Mouse (Mus musculus): Measurements from ENCODE around the gene Smurf1.

Gene Smurf1

GRCm38 (mm10) chr5:144952592-144952991 is 13.1 kb downstream of the Smurf1 start:
- DNase-seq: no peak

GRCm38 (mm10) chr5:144950428-144951051 is 15.1 kb downstream of the Smurf1 start:
- no peak for DNase-seq

- no peak for DNase-seq
Observed at GRCm38 (mm10) chr5:144949856-144950255, 15.8 kb downstream of the Smurf1 start.

GRCm38 (mm10) chr5:144948422-144948821 is 17.2 kb downstream of the Smurf1 start:
- DNase-seq: no peak

- no peak for DNase-seq
Observed at GRCm38 (mm10) chr5:144948002-144948401, 17.6 kb downstream of the Smurf1 start.

- DNase-seq: peak; percentile 61
Observed at GRCm38 (mm10) chr5:144946032-144946431, 19.6 kb downstream of the Smurf1 start.

- no peak for DNase-seq
Observed at GRCm38 (mm10) chr5:144944932-144945331, 20.7 kb downstream of the Smurf1 start.

GRCm38 (mm10) chr5:144944370-144944769 is 21.3 kb downstream of the Smurf1 start:
- no peak for DNase-seq

GRCm38 (mm10) chr5:144943346-144943745 is 22.3 kb downstream of the Smurf1 start:
- DNase-seq: no peak

GRCm38 (mm10) chr5:144942431-144942830 is 23.2 kb downstream of the Smurf1 start:
- no peak for DNase-seq

- no peak for DNase-seq
Observed at GRCm38 (mm10) chr5:144940904-144941303, 24.7 kb downstream of the Smurf1 start.

- no peak for DNase-seq
Observed at GRCm38 (mm10) chr5:144937304-144937703, 28.3 kb downstream of the Smurf1 start.

GRCm38 (mm10) chr5:144933486-144933885 is 32.2 kb downstream of the Smurf1 start:
- no peak for DNase-seq

GRCm38 (mm10) chr5:144931841-144932240 is 33.8 kb downstream of the Smurf1 start:
- no peak for DNase-seq

- DNase-seq: no peak
Observed at GRCm38 (mm10) chr5:144928856-144929713, 36.6 kb downstream of the Smurf1 start.

GRCm38 (mm10) chr5:144926275-144926674 is 39.4 kb downstream of the Smurf1 start:
- no peak for DNase-seq

- no peak for DNase-seq
Observed at GRCm38 (mm10) chr5:144923351-144923750, 42.3 kb downstream of the Smurf1 start.

GRCm38 (mm10) chr5:144919790-144920189 is 45.9 kb downstream of the Smurf1 start:
- no peak for DNase-seq

GRCm38 (mm10) chr5:144919194-144919593 is 46.5 kb downstream of the Smurf1 start:
- DNase-seq: no peak

- no peak for DNase-seq
Observed at GRCm38 (mm10) chr5:144918204-144918603, 47.4 kb downstream of the Smurf1 start.

GRCm38 (mm10) chr5:144917172-144917571 is 48.5 kb downstream of the Smurf1 start:
- DNase-seq: no peak

GRCm38 (mm10) chr5:144915828-144916227 is 49.8 kb downstream of the Smurf1 start:
- DNase-seq: no peak

- peak; percentile 26 for DNase-seq
Observed at GRCm38 (mm10) chr5:144914433-144914906, 51.2 kb downstream of the Smurf1 start.

GRCm38 (mm10) chr5:144913923-144914322 is 51.7 kb downstream of the Smurf1 start:
- peak; percentile 56 for DNase-seq

All from cerebellum, adult 9-11 months (tissue).